Mouse (Mus musculus) brain, adult 2 months (tissue): ENCODE results near the gene Olfr113.

ENCODE experiments used
- DNase-seq: peaks from one replicate; pipeline ENCODE4 v3.0.0; 2011; ENCODE audit warnings: low read depth, low spot score

The Olfr113 gene

DNA sequence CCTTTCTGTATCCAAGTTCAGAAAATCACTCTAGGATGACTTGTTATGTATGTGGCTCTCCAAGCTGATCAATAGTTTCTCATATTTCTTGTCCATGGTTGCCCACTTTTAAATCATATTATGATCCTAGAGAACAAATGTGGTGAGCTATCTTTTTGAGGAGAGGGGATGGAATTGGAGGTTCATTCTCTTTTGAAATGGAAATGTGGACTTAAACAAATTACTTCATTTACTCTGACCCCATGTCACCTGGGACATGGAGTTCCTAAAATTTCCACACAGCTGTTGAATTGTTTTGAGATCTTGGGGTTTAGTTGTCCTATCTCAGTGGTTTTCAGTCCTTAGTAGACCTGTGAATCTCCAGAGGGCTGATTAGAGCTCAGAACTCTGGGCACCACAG is at the start of gene Olfr113:
Gene Olfr113, minus strand, starts transcription at position 101 of the 400 bp plus-strand sequence.
- DNase-seq: no peak

- DNase-seq: no peak
These were observed 49.5 kb upstream of the Olfr113 start, which contains the start of the genes Olfr115 and Olfr116 for GRCm38 (mm10) chr17:37627009-37627408. Gene Olfr115, minus strand, starts transcription at chr17:37627109. Gene Olfr116, minus strand, starts transcription at chr17:37627199.

DNA sequence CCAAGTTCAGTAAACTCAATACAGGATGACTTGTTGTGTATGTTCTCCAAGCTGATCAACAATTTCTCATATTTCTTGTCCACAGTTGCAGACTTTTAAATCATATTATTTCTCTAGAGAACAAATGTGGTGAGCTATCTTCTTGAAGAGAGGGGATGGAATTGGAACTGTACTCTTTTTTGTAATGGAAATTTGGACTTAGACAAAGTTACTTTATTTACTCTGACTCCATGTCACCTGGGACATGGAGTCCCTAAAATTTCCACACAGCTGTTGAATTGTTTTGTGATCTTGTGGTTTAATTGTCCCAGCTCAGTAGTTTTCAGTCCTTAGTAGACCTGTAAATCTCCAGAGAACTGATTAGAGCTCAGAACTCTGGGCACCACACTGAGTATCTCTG is 15.2 kb upstream of the Olfr113 start, which contains the start of gene Olfr114:
Gene Olfr114, minus strand, starts transcription at position 101 of the 400 bp plus-strand sequence.
- no peak for DNase-seq

DNA sequence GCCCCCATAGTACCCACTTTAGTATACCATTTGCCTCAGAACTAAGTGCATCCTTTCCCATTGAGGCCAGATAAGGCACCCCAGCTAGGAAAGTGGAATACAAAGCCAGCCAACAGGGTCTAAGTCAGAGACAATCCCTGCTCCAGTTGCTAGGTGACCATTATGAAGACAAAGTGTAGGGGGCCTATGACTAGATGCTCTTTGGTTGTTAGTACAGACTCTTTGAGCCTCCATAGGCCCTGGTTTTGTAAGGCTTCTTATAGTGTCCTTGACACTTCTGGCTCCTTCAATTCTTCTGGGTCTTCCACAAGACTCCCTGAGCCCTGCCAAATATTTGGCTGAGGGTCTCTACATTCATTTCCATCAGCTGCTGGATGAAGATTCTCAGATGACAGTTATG is 8.1 kb downstream of the Olfr113 start, which contains the start of gene Olfr112:
Gene Olfr112, minus strand, starts transcription at position 101 of the 400 bp plus-strand sequence.
- no peak for DNase-seq

- DNase-seq: no peak
These were observed 18.4 kb downstream of the Olfr113 start for GRCm38 (mm10) chr17:37558913-37559615.

GRCm38 (mm10) chr17:37543800-37544435 is 33.5 kb downstream of the Olfr113 start:
- DNase-seq: peak; percentile 2

DNA sequence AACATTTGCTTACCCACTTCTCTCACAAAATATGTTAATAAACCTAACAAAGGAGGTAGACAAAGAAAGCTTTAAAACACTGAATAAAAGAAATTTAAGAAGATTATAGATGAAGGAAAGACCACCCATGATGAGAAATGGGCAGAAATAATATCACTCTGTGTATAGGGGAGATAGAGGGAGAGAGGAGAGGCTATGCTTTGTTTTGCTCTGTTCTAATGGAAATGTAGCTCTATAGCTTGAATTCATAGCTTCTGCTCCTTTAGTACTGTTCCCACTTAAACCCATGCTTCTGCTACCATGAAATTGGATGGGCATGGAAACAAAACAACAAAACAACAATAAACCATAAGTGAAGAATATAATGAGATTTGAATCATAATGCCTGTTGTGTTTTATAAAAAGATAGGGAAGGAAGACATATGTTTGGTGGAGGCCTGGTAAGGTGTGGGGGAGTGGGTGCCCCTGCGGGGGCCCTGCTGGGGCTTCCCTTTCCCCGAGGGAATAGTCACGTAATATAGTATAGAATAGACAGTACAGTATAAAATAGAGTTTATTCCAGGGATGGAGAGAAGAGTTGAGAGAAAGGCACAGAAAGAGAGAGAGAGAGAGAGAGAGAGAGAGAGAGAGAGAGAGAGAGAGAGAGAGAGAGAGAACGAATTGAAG is 35.9 kb downstream of the Olfr113 start:
- no peak for DNase-seq

- peak; percentile 78 for DNase-seq
These were observed 39.0 kb downstream of the Olfr113 start for GRCm38 (mm10) chr17:37538416-37538815.

DNA sequence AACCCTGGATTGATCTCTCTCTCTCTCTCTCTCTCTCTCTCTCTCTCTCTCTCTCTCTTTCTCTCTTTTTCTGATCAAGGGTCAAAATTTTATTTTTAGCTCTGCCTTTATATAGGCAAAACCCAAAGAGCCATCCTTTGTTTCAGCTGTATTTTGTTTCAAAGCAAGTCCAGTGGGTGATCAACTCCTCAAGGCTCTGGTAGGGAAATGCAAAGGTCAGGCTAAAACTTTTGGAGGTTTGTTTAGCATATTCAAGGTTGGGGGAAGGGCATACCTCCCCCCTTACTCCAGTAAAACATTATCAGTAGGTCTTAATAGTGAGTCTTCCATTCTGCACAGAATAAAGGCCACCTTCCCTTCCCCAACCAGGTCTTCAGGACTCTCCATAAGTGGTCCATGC is 42.3 kb downstream of the Olfr113 start:
- DNase-seq: no peak

DNA sequence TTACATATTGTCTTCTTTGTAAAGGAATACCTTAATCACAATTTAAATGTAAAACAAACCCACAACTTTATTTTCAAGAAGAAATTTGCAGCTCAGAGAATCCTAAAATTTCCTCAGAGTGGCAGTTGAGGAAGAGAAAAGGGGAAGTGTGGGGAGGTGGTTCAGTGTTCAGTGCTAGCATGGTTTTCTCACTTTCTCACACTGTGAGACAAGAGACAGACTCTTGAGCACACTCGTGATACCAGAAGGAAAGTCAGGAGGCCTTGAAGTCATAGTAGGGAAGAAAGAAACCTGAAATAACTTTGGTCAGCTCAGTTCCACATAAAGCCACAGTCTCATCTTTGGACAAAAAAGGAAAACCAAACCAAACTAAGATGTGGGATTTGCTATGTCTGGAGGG is 52.0 kb downstream of the Olfr113 start:
- peak; percentile 55 for DNase-seq

DNA sequence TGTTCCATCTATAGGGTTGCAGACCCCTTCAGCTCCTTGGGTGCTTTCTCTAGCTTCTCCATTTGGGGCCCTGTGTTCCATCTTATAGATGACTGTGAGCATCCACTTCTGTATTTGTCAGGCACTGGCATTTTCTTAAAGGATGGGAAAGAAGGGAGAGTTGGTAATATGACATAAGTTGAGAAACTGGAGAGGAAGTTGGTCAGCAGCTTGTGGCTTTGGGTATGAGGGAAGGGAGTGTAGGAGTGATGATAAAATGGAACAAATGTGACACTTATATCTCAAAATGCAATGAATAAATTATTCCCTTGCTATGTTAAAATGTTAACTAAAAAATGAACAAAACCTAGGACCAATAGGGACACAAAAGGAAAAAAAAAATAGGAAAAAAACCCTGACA is 52.9 kb downstream of the Olfr113 start:
- DNase-seq: peak; percentile 23
